Mouse (Mus musculus) stomach, embryonic 15.5 days (tissue): ENCODE results near the gene 1700025C18Rik. TPM values are rescaled to one million over a fixed set of nuclear protein-coding genes. Genes with fewer than 3 reads are reported as not detected.
A peak's percentile ranks its signal among the peaks of the same experiment; 100 is the strongest.

Experiments used
- ATAC-seq: fragments of 200-750 bp; cut with Nextera tagmentation; 2 replicates; pipeline ENCODE4 v1.8.0; 2017; ENCODE audit warnings: low read depth, moderate number of reproducible peaks, moderate TSS enrichment; ENCODE audit not compliant: insufficient read depth, low FRiP score
- H3K27ac ChIP-seq: fragments of 300-500 bp; sonication (generic); 2 replicates; pipeline ENCODE4 v1.5.1; 2015; ENCODE audit warnings: mild to moderate bottlenecking, inconsistent platforms
- H3K27me3 ChIP-seq: fragments of 300-500 bp; sonication (generic); replicated peaks from 2 replicates; pipeline ENCODE4 v1.6.1; 2015; ENCODE audit warnings: inconsistent platforms
- H3K36me3 ChIP-seq: fragments of 300-500 bp; sonication (generic); 2 replicates; pipeline ENCODE4 v1.6.1; 2015; ENCODE audit warnings: inconsistent platforms
- H3K4me1 ChIP-seq: fragments of 300-500 bp; sonication (generic); 2 replicates; pipeline ENCODE4 v1.6.1; 2015; ENCODE audit warnings: inconsistent platforms
- H3K4me2 ChIP-seq: fragments of 300-500 bp; sonication (generic); 2 replicates; pipeline ENCODE4 v1.6.1; 2015; ENCODE audit warnings: mild to moderate bottlenecking, inconsistent platforms
- H3K4me3 ChIP-seq: fragments of 300-500 bp; sonication (generic); replicated peaks from 2 replicates; pipeline ENCODE4 v1.5.1; 2015; ENCODE audit warnings: inconsistent platforms
- H3K9ac ChIP-seq: fragments of 300-500 bp; sonication (generic); 2 replicates; pipeline ENCODE4 v1.6.1; 2015; ENCODE audit warnings: inconsistent platforms
- H3K9me3 ChIP-seq: fragments of 300-500 bp; sonication (generic); 2 replicates; pipeline ENCODE4 v1.6.1; 2016; ENCODE audit warnings: inconsistent platforms
- WGBS: fragments of 180-500 bp; shearing (Covaris S2); methylation state at CpG from one replicate; pipeline ENCODE4 v1.1.7; 2015; 5-methylcytosine and 5-hydroxymethylcytosine counted together
- polyA plus RNA-seq: library from polyadenylated mRNA; unstranded; fragments of >200 nt; fragmentation: Nextera tagmentation; extraction: Ambion mirVana; gene quantifications from 2 replicates; pipeline ENCODE4 v1.2.1, GENCODE M21; 2015

The 1700025C18Rik gene
- polyA plus RNA-seq, 1 experiment from 2014 or later, result not detected

- Histone ChIP-seq H3K4me1 (0 out of 2 replicates have a peak, but pooled peaks cover 3% of the 10 kb centered on the region), H3K9ac (no peak overlapping the region), H3K9me3 (no peaks in the 10 kb centered on the region), H3K4me2 (no peak overlapping the region), H3K4me3 (no peak overlapping the region), H3K27me3 (peaks cover 75% of the 10 kb centered on the region), H3K27ac (no peak overlapping the region), H3K36me3 (no peaks in the 10 kb centered on the region)
- ATAC-seq, result no peak
- WGBS, result 41% methylated on average over 2 of the region's 2 CpGs
Measured at GRCm38 (mm10) chr2:165074937-165075336, 15.6 kb downstream of the 1700025C18Rik start.

GRCm38 (mm10) chr2:165074081-165074884, 16.3 kb downstream of the 1700025C18Rik start:
- H3K9ac ChIP-seq, result no peak overlapping the region
- 0 out of 2 replicates have a peak, but pooled peaks have one; percentile 24 for ATAC-seq
- peaks cover 68% of the 10 kb centered on the region for H3K27me3 ChIP-seq
- WGBS, result 39% methylated on average over 11 of the region's 11 CpGs
- H3K27ac ChIP-seq, result no peak overlapping the region
- no peaks in the 10 kb centered on the region for H3K36me3 ChIP-seq
- H3K4me3 ChIP-seq, result no peak overlapping the region
- 0 out of 2 replicates have a peak, but pooled peaks cover 4% of the 10 kb centered on the region for H3K4me1 ChIP-seq
- no peaks in the 10 kb centered on the region for H3K9me3 ChIP-seq
- H3K4me2 ChIP-seq, result no peak overlapping the region

GRCm38 (mm10) chr2:165073381-165073781, 17.2 kb downstream of the 1700025C18Rik start:
- WGBS, result 22% methylated on average over 9 of the region's 9 CpGs
- Histone ChIP-seq H3K27me3 (peaks cover 60% of the 10 kb centered on the region), H3K4me2 (no peak overlapping the region), H3K4me1 (0 out of 2 replicates have a peak, but pooled peaks cover 4% of the 10 kb centered on the region), H3K9me3 (no peaks in the 10 kb centered on the region), H3K36me3 (no peaks in the 10 kb centered on the region), H3K4me3 (no peak overlapping the region), H3K27ac (no peak overlapping the region), H3K9ac (no peak overlapping the region)
- ATAC-seq, result no peak

- no peaks in the 10 kb centered on the region for H3K9me3 ChIP-seq
- no peak overlapping the region for H3K9ac ChIP-seq
- H3K4me3 ChIP-seq, result no peak overlapping the region
- no peak for ATAC-seq
- H3K4me1 ChIP-seq, result 0 out of 2 replicates have a peak, but pooled peaks cover 4% of the 10 kb centered on the region
- whole genome bisulfite sequencing, result 17% methylated on average over 23 of the region's 23 CpGs
- no peak overlapping the region for H3K27ac ChIP-seq
- H3K36me3 ChIP-seq, result no peaks in the 10 kb centered on the region
- H3K4me2 ChIP-seq, result peak overlapping the region; percentile 23; the same call in 1 of the 2 replicates
- peaks cover 31% of the 10 kb centered on the region for H3K27me3 ChIP-seq
Measured at GRCm38 (mm10) chr2:165070096-165070816, 20.3 kb downstream of the 1700025C18Rik start.

GRCm38 (mm10) chr2:165068806-165069205, 21.7 kb downstream of the 1700025C18Rik start:
- WGBS, result 53% methylated on average over 2 of the region's 2 CpGs
- ATAC-seq, result no peak
- Histone ChIP-seq H3K4me1 (0 out of 2 replicates have a peak, but pooled peaks cover 4% of the 10 kb centered on the region), H3K36me3 (no peaks in the 10 kb centered on the region), H3K4me2 (no peak overlapping the region), H3K27me3 (peaks cover 20% of the 10 kb centered on the region), H3K9ac (no peak overlapping the region), H3K9me3 (no peaks in the 10 kb centered on the region), H3K4me3 (no peak overlapping the region), H3K27ac (no peak overlapping the region)

GRCm38 (mm10) chr2:165064489-165064888, 26.1 kb downstream of the 1700025C18Rik start:
- H3K4me3 ChIP-seq, result no peak overlapping the region
- H3K9ac ChIP-seq, result no peak overlapping the region
- no peaks in the 10 kb centered on the region for H3K36me3 ChIP-seq
- WGBS, result 49% methylated on average over 7 of the region's 7 CpGs
- no peaks in the 10 kb centered on the region for H3K9me3 ChIP-seq
- H3K27ac ChIP-seq, result no peak overlapping the region
- ATAC-seq, result no peak
- H3K27me3 ChIP-seq, result no peaks in the 10 kb centered on the region
- no peak overlapping the region for H3K4me2 ChIP-seq
- 0 out of 2 replicates have a peak, but pooled peaks cover 5% of the 10 kb centered on the region for H3K4me1 ChIP-seq

GRCm38 (mm10) chr2:165061638-165062433, 28.7 kb downstream of the 1700025C18Rik start:
- Histone ChIP-seq H3K36me3 (no peaks in the 10 kb centered on the region), H3K27ac (no peak overlapping the region), H3K4me2 (no peak overlapping the region; the same call in 1 of the 2 replicates), H3K4me3 (no peak overlapping the region), H3K9ac (no peak overlapping the region), H3K4me1 (0 out of 2 replicates have a peak, but pooled peaks cover 5% of the 10 kb centered on the region), H3K9me3 (no peaks in the 10 kb centered on the region), H3K27me3 (0 out of 2 replicates have a peak, but pooled peaks cover under 1% of the 10 kb centered on the region)
- ATAC-seq, result no peak
- 45% methylated on average over 16 of the region's 16 CpGs for WGBS

- Histone ChIP-seq H3K36me3 (no peaks in the 10 kb centered on the region), H3K4me2 (no peak overlapping the region), H3K4me3 (no peak overlapping the region), H3K27ac (no peak overlapping the region), H3K4me1 (peaks cover 14% of the 10 kb centered on the region; the same call in 1 of the 2 replicates), H3K9ac (no peak overlapping the region), H3K27me3 (0 out of 2 replicates have a peak, but pooled peaks cover 7% of the 10 kb centered on the region), H3K9me3 (no peaks in the 10 kb centered on the region)
- no peak for ATAC-seq
- 86% methylated on average over 4 of the region's 4 CpGs for WGBS
Measured at GRCm38 (mm10) chr2:165059961-165060360, 30.6 kb downstream of the 1700025C18Rik start.

- Histone ChIP-seq H3K9me3 (no peaks in the 10 kb centered on the region), H3K27ac (no peak overlapping the region), H3K36me3 (no peaks in the 10 kb centered on the region), H3K27me3 (0 out of 2 replicates have a peak, but pooled peaks cover 7% of the 10 kb centered on the region), H3K4me3 (peak overlapping the region; percentile 37), H3K4me2 (peak overlapping the region; percentile 54), H3K9ac (no peak overlapping the region), H3K4me1 (peaks cover 10% of the 10 kb centered on the region; the same call in 1 of the 2 replicates)
- 76% methylated on average over 14 of the region's 14 CpGs for WGBS
- no peak for ATAC-seq
Measured at GRCm38 (mm10) chr2:165056377-165057085, 34.0 kb downstream of the 1700025C18Rik start.

- H3K36me3 ChIP-seq, result no peaks in the 10 kb centered on the region
- peak overlapping the region; percentile 54 for H3K4me2 ChIP-seq
- no peaks in the 10 kb centered on the region for H3K9me3 ChIP-seq
- WGBS, result 3% methylated on average over 7 of the region's 7 CpGs
- H3K27ac ChIP-seq, result no peak overlapping the region
- H3K27me3 ChIP-seq, result 0 out of 2 replicates have a peak, but pooled peaks cover 7% of the 10 kb centered on the region
- no peak overlapping the region for H3K9ac ChIP-seq
- H3K4me1 ChIP-seq, result peaks cover 10% of the 10 kb centered on the region; the same call in 1 of the 2 replicates
- ATAC-seq, result no peak; the same call in 1 of the 2 replicates
- H3K4me3 ChIP-seq, result peak overlapping the region; percentile 37
Measured at GRCm38 (mm10) chr2:165055905-165056304, 34.6 kb downstream of the 1700025C18Rik start.
